12 mouse cellular contexts compared by ENCODE assay signal in the genomic region with DNA sequence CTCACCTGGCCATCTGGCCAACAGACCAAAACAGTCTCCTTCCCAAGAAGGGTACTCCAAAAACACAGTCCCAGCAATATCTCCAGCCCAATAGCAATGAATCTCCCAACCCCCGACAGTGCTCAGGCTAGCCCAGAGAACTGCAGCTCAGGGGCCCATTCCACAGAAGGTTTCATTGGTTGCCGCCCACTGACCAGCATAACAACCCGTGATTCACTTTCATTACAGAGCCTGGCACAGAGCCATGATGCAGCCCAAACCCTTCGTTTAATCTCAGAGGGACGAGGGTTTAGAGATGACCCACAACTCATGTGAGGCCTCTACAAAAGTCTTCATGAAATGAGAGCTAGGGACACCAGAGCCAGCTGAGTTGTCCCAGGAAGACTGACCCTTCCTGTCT. TPM values are rescaled to one million over a fixed set of nuclear protein-coding genes. Genes with fewer than 3 reads are reported as not detected.
A peak's percentile ranks its signal among the peaks of the same experiment; 100 is the strongest.
DNase-seq lines count a peak whose midpoint lies in the region.
"Had no signal": no experiment of that assay in that cellular context is flagged by ENCODE, and none has a peak within 500 bp of the region (broad histone marks: within the 10 kb centered on the region; RNA-seq: fewer than 3 reads in every experiment).

No protein-coding gene starts in this region.

- intact Hi-C loops in gastrocnemius, postnatal 14 days (cut with DNase I; ENCODE audit: low total_unique reads), result no loop called here

- peak; percentile 32 for DNase-seq in adrenal gland, postnatal 14 days
- DNase-seq in adrenal gland, adult 2 months, result no peak
- peak; percentile 19 for DNase-seq in kidney, postnatal 10 days
- no peak for DNase-seq in kidney, adult 8-10 months
- DNase-seq in testis, postnatal 10 days (ENCODE audit: low spot score), result peak; percentile 56
- DNase-seq in testis, postnatal 14 days (ENCODE audit: low spot score), result no peak
- peak; percentile 44 for DNase-seq in ZHBTc4 (ENCODE audit: low read depth, low spot score)
- no peak for DNase-seq in gastrocnemius, postnatal 14 days
- DNase-seq: cerebellum, adult 2 months; embryo, embryonic 11 days; heart, adult 2 months; kidney, adult 18-20 months had no signal

RNA-seq across cellular contexts. Expression of a gene that starts 43.6 kb away (rescaled TPM):
- total RNA-seq in adrenal gland, postnatal 14 days (2021), result 5.6 and 6.9 TPM in 2 replicates
- total RNA-seq in adrenal gland, adult 2 months (2021), result 1 to 10 TPM; 1.5 to 2.7 TPM
- 0.65 and 0.70 TPM in 2 replicates for polyA plus RNA-seq in adrenal gland, adult 2 months (2012; rRNA removed)
- total RNA-seq in gastrocnemius, postnatal 14 days (2021), result 1 to 10 TPM; 1.8 to 3.1 TPM

RNA-seq across cellular contexts. Expression of a gene that starts 44.2 kb away (rescaled TPM):
- 59.1 and 60.8 TPM in 2 replicates for total RNA-seq in adrenal gland, postnatal 14 days (2021)
- total RNA-seq in adrenal gland, adult 2 months (2021), result 10 to 100 TPM; 79.2 to 82.0 TPM
- 45.5 and 46.9 TPM in 2 replicates for polyA plus RNA-seq in adrenal gland, adult 2 months (2012; rRNA removed)
- 10 to 100 TPM; 23.2 to 26.7 TPM for total RNA-seq in gastrocnemius, postnatal 14 days (2021)

Comparison
In these comparisons a context has a peak if more than half of its experiments do, and no peak if none do; other contexts are left out.
1. DNase-seq: peak in adrenal gland, postnatal 14 days (single experiment), kidney, postnatal 10 days (single experiment), testis, postnatal 10 days (single experiment) and ZHBTc4 (single experiment); none in adrenal gland, adult 2 months (single experiment), kidney, adult 8-10 months (0 of 2), testis, postnatal 14 days (single experiment) and gastrocnemius, postnatal 14 days (single experiment).